Mouse (Mus musculus): ENCODE measurements around the gene Klf15. TPM values are rescaled to one million over a fixed set of nuclear protein-coding genes. Genes with fewer than 3 reads are reported as not detected.
A peak's percentile ranks its signal among the peaks of the same experiment; 100 is the strongest.

Gene Klf15
- polyA plus RNA-seq, 1 experiment from 2014 or later: 3.8 TPM

DNA sequence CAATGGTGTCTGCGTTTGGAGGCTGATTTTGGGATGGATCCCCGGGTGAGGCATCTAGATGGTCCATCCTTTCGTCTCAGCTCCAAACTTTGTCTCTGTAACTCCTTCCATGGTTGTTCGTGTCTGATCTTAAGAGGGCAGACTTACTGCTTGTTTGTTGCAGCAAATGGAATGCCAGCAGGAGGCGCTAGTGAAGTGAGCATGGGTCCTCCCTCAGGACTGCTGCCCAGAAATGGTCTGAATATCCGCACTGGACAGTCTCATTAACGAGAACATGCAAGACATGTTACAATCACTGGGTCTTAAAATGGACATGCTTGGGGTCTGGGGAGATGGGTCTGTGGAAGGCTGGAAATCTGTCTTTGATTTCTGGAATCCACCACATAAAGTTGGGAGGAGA is 12.2 kb upstream of the Klf15 start:
- no peak overlapping the region for H3K4me2 ChIP-seq
- 26% methylated on average over 7 of the region's 7 CpGs for WGBS
- H3K9me3 ChIP-seq: no peaks in the 10 kb centered on the region
- H3K4me1 ChIP-seq: peaks cover 14% of the 10 kb centered on the region
- H3K27me3 ChIP-seq: no peaks in the 10 kb centered on the region
- no peak overlapping the region for H3K4me3 ChIP-seq (replicated peaks)
- ATAC-seq (ENCODE audit: low FRiP score): no peak
- H3K27ac ChIP-seq: no peak overlapping the region
- H3K9ac ChIP-seq: no peak overlapping the region
- H3K36me3 ChIP-seq (replicated peaks): no peaks in the 10 kb centered on the region

DNA sequence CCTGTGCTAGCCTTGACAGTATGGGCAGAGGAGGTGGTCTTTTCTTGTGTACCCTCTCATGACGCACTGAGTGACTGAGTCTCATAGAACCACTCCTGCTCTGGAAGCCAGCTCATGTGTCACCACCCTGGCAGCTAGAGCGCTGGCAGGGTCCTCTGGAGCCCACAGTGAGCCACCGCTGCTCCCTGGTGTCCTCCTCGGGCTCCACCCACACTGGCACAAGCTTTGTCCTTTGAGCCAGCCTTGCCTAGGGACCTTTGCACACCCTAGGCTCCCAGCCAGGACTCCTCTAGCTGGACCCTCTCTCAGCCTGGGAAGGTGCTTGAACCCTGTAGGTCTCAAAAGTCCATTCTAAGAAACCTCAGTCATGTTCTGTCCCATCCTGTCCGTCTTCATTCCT is 11.7 kb upstream of the Klf15 start:
- Histone ChIP-seq H3K36me3 (replicated peaks) (no peaks in the 10 kb centered on the region), H3K9ac (no peak overlapping the region)
- ATAC-seq (ENCODE audit: low FRiP score): no peak

DNA sequence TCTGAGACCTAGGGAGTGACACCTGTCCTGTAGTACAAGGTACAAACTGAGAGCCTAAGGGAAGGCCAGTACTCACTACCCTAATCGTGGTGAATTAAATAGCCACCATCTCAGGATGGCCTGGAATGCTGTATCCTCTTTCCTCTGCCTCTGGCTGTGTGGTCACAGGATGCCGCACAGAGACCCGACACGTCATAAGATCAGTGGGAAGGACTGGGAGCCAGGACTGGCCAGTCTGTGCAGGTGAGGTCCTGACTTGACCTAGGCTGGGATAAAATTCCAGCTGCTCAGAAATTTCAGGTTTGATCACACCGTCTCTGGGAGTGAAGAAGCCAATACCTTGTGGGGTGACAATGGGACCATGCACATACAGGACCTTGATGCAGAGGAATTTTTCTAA is 10.9 kb upstream of the Klf15 start:
- peaks cover 3% of the 10 kb centered on the region; the same call in 1 of the 2 replicates for H3K27me3 ChIP-seq
- no peak for ATAC-seq (ENCODE audit: low FRiP score)
- no peak overlapping the region for H3K4me2 ChIP-seq
- peaks cover 12% of the 10 kb centered on the region for H3K4me1 ChIP-seq
- H3K4me3 ChIP-seq (replicated peaks): no peak overlapping the region
- 91% methylated on average over 5 of the region's 5 CpGs for WGBS
- no peaks in the 10 kb centered on the region for H3K36me3 ChIP-seq (replicated peaks)
- H3K27ac ChIP-seq: no peak overlapping the region
- no peaks in the 10 kb centered on the region for H3K9me3 ChIP-seq
- H3K9ac ChIP-seq: no peak overlapping the region

More for the DNA sequence above, 11.7 kb upstream of the Klf15 start:
- WGBS: 74% methylated on average over 5 of the region's 5 CpGs
- Histone ChIP-seq H3K27me3 (no peaks in the 10 kb centered on the region), H3K4me2 (no peak overlapping the region), H3K27ac (no peak overlapping the region), H3K9me3 (no peaks in the 10 kb centered on the region), H3K4me3 (replicated peaks) (no peak overlapping the region), H3K4me1 (peaks cover 14% of the 10 kb centered on the region)

DNA sequence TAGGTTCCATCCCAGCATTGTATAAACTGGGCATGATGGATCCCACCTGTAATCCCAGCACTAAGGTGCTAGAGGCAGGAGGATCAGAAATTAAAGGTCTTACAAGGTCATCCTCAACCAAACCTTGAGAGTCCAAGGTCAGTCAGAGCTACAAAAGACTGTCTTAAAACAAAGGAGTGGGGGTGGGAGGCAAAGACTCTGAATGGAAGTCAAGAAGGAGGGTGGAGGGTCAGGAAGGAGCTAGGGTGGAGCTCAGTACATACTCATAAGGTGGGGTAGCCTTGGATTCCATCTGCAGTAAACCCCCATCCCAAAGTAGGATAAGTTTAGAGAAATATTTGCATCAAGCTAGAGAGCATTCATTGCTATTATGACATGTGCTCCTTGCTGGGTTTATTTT is 9.8 kb upstream of the Klf15 start:
- H3K9ac ChIP-seq: no peak overlapping the region
- H3K9me3 ChIP-seq: no peaks in the 10 kb centered on the region
- H3K36me3 ChIP-seq (replicated peaks): no peaks in the 10 kb centered on the region
- no peak overlapping the region for H3K27ac ChIP-seq
- no peak overlapping the region for H3K4me3 ChIP-seq (replicated peaks)
- H3K27me3 ChIP-seq: peaks cover 3% of the 10 kb centered on the region; the same call in 1 of the 2 replicates
- H3K4me2 ChIP-seq: no peak overlapping the region
- H3K4me1 ChIP-seq: 0 out of 2 replicates have a peak, but pooled peaks cover 1% of the 10 kb centered on the region
- no peak for ATAC-seq (ENCODE audit: low FRiP score)

DNA sequence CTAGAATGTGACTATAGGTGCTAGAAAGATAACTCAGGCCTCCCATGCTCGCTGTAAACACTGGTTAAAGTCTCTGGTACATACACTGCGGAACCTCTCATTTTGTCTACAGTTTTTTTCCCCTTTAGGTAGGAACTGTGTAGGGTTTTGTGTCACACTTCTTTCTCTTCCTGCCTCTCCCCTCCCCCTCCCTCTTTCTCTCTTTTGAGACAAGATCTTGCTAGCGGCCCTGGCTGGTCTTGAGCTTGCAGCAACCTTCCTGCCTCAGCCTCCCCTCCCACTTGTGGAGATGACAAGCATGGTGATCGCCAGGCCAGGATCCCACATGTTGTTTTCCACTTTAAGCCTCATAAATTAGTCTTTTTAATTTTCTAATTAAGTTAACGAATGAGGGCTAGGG is 8.6 kb upstream of the Klf15 start:
- WGBS: 87% methylated on average over 5 of the region's 5 CpGs
- H3K9me3 ChIP-seq: no peaks in the 10 kb centered on the region
- no peaks in the 10 kb centered on the region for H3K36me3 ChIP-seq (replicated peaks)
- peaks cover 3% of the 10 kb centered on the region; the same call in 1 of the 2 replicates for H3K27me3 ChIP-seq
- H3K27ac ChIP-seq: no peak overlapping the region
- H3K4me3 ChIP-seq (replicated peaks): no peak overlapping the region
- no peaks in the 10 kb centered on the region for H3K4me1 ChIP-seq
- H3K9ac ChIP-seq: no peak overlapping the region
- no peak overlapping the region for H3K4me2 ChIP-seq
- ATAC-seq (ENCODE audit: low FRiP score): no peak

DNA sequence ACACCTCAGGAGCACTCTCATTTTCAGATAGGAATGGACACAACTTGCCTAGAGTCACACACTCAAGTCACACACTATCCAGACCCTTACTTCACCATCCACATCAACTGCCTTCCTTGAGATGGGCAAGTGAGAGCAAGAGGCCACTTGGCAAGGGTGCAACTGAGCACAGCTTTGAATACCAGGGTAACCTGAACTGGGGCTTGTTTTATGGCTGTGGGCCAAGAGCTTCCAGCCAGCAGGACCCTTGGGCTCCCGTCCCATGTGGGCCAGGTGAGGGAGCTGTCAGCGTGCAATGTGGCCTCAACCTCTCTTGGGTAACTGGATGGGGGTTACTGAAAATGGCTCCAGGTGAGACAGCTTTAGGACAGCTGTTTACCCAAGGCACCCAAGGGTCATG is 5.0 kb upstream of the Klf15 start:
- Histone ChIP-seq H3K4me2 (no peak overlapping the region), H3K9ac (no peak overlapping the region), H3K9me3 (no peaks in the 10 kb centered on the region), H3K36me3 (replicated peaks) (no peaks in the 10 kb centered on the region), H3K27ac (no peak overlapping the region), H3K4me1 (0 out of 2 replicates have a peak, but pooled peaks cover 3% of the 10 kb centered on the region), H3K4me3 (replicated peaks) (no peak overlapping the region), H3K27me3 (peaks cover 34% of the 10 kb centered on the region)
- ATAC-seq (ENCODE audit: low FRiP score): no peak
- WGBS: 79% methylated on average over 2 of the region's 2 CpGs

DNA sequence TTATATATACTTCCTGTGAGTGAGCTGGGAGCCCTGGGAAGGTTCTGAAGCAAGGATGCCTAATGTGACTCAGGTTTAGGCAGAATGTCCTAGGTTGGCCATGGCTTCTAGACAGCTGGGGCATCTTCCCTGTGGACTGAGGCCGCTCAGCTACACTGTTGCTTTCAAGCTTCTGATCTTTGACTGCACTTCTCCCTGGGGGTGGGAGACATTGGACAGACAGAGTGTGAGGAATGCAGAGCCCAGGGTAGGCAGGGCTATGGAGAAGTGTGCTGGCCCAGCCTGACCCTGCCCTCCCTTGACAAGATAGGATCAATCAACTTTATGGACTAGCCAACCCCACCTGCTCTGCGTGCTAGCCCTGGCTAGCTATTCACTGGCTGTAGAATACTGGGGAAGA is 1.2 kb upstream of the Klf15 start:
- Histone ChIP-seq H3K4me1 (peaks cover 18% of the 10 kb centered on the region), H3K27me3 (peaks cover 60% of the 10 kb centered on the region), H3K9me3 (no peaks in the 10 kb centered on the region), H3K36me3 (replicated peaks) (no peaks in the 10 kb centered on the region), H3K4me3 (replicated peaks) (no peak overlapping the region), H3K9ac (no peak overlapping the region), H3K27ac (no peak overlapping the region), H3K4me2 (no peak overlapping the region)
- 41% methylated on average over 2 of the region's 2 CpGs for WGBS
- ATAC-seq (ENCODE audit: low FRiP score): no peak

DNA sequence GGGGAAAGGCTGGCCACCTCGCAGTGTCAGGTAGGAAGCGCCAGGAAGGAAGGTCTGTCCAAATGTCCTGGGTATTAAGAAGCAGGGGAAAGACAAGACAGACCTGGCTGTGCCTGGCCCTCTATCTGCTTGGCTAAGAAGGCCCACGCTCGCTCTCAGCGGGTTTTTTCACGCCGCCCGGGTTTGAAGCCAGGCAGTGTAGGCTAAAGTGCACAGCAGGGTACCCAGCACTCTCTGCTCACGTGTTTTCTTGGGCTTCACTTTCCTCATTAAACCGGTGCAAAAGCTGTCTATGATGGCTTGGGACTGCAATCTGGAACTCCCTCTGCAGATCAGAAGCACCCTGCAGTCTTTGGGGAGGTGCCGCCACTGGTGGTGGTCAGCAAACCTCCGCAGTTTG is 605 bp upstream of the Klf15 start:
- WGBS: 7% methylated on average over 12 of the region's 12 CpGs
- H3K4me2 ChIP-seq: peak overlapping the region; percentile 100
- H3K36me3 ChIP-seq (replicated peaks): no peaks in the 10 kb centered on the region
- H3K9ac ChIP-seq: 0 out of 2 replicates have a peak overlapping the region, but pooled peaks have one; percentile 58
- peaks cover 18% of the 10 kb centered on the region for H3K4me1 ChIP-seq
- H3K27me3 ChIP-seq: peaks cover 60% of the 10 kb centered on the region
- no peak for ATAC-seq (ENCODE audit: low FRiP score)
- no peak overlapping the region for H3K27ac ChIP-seq
- peak overlapping the region; percentile 62 for H3K4me3 ChIP-seq (replicated peaks)
- no peaks in the 10 kb centered on the region for H3K9me3 ChIP-seq

DNA sequence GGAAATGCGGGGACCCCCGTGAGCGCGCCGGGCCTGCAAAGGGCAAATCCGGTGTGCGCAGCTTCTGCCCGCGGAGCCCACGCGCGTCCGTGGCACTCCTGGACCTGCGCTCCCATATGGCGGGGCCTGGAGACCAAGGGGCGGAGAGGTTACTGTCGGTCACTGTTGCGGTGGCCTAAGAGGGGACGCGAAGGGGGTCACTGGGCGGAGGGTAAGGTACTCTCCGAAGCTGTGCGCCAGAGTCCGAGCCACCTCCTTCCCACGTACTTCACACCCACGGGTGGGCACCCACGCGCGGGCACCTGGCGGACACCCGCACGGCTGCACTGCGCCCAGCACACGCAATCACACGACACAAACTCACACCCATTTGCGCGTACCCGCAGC is 458 bp downstream of the Klf15 start:
- Histone ChIP-seq H3K9me3 (no peaks in the 10 kb centered on the region), H3K27me3 (peaks cover 60% of the 10 kb centered on the region), H3K4me2 (peak overlapping the region; percentile 100), H3K4me1 (peaks cover 18% of the 10 kb centered on the region), H3K36me3 (replicated peaks) (no peaks in the 10 kb centered on the region), H3K9ac (peak overlapping the region; percentile 58), H3K4me3 (replicated peaks) (peak overlapping the region; percentile 62), H3K27ac (no peak overlapping the region)
- under 1% methylated on average over 38 of the region's 38 CpGs for WGBS
- ATAC-seq (ENCODE audit: low FRiP score): peak; percentile 51

DNA sequence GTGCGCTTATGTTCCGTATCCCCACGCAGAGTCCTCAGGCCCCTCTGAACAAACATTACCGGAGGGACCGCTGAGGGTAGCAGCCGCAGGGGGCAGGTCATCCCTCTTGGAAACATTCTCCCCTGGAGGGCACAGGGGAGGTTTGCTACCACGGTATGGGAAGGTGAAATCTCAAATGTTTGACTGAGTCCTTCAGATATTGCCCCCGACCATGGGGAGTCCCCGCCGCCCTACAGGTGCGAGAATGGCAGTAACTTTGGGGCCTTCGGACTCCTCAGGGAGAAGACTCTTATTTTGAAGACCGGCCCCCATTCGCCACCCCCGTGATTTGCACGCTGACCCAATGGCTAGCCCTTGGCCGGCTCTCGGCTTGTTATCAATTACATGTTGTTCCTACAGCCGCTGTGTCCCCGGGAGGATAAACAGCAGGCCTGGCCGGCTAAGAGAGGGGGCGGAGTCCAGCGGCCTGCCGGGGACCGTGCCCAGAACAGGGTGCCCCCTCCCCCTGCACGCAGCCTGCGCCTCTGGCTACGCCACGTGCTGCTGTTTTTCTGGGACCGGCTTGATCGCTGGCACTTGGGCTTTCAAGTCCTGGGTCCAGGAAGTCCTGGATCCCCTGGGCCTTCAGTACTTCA is 969 bp downstream of the Klf15 start:
- H3K27me3 ChIP-seq: peaks cover 60% of the 10 kb centered on the region
- H3K9me3 ChIP-seq: no peaks in the 10 kb centered on the region
- H3K36me3 ChIP-seq (replicated peaks): no peaks in the 10 kb centered on the region
- H3K4me2 ChIP-seq: peak overlapping the region; percentile 100
- H3K4me3 ChIP-seq (replicated peaks): peak overlapping the region; percentile 62
- peak overlapping the region; percentile 58 for H3K9ac ChIP-seq
- under 1% methylated on average over 31 of the region's 31 CpGs for WGBS
- ATAC-seq (ENCODE audit: low FRiP score): peak; percentile 78
- H3K4me1 ChIP-seq: peaks cover 18% of the 10 kb centered on the region
- H3K27ac ChIP-seq: no peak overlapping the region

DNA sequence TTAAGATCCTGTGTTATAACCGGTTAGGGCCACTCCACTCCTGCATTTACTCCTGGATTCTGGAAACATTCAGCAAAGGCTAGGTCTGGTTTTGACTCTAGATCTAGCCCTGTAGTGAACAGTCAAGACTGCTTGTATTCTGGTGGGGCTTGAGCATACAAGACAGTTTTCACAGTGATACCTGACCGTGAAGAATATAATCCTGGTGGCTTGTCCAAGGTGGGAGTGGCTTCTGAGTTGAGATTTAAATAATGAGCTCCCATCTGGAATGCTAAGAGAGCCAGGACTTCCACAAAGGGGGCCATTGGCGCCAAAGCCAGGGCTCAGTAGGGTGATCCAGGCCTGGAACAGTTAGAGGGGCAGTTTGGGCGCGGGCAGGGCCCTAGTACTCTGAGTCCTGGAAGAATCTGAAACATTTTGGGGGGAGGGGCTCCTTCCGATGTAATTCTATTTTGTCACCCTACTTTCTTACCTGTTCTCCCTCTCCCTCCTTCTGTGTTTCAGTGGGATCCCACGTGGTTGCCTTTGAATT is 1.6 kb downstream of the Klf15 start:
- Histone ChIP-seq H3K9ac (no peak overlapping the region), H3K36me3 (replicated peaks) (no peaks in the 10 kb centered on the region), H3K9me3 (no peaks in the 10 kb centered on the region), H3K27me3 (peaks cover 60% of the 10 kb centered on the region), H3K4me3 (replicated peaks) (peak overlapping the region; percentile 62), H3K4me1 (peaks cover 18% of the 10 kb centered on the region), H3K27ac (no peak overlapping the region), H3K4me2 (peak overlapping the region; percentile 100)
- ATAC-seq (ENCODE audit: low FRiP score): no peak
- 26% methylated on average over 7 of the region's 7 CpGs for WGBS

DNA sequence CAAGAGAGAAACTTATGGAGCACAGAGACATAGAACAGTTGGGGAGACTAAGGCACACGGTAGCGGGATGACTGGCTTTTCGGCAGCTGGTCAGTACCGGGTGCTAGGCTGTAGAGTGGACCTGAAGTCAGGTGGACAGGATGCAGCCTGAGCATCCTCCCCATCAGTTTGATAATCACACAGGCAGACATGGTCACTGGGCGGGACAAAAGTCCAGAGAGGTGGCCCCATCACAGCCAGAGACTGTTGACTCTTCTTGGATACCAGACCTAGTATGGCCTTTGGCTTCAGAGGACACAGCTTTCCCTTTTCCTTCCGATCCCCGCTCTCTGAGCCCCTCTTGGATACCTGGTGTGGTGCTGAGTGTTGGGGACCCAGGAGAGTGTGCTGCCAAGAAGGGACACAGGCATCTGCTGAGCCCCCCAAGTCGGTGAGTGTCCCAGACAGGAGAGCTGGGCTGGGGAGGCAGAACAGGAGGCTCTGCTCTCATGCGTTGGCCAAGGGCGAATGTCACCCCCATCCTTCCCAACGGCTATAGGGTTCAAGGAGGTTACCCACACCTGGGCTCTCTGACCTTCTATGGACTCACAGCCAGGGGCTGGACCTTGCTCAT is 2.8 kb downstream of the Klf15 start:
- no peak for ATAC-seq (ENCODE audit: low FRiP score)
- Histone ChIP-seq H3K27ac (no peak overlapping the region), H3K9ac (no peak overlapping the region), H3K36me3 (replicated peaks) (no peaks in the 10 kb centered on the region), H3K4me3 (replicated peaks) (no peak overlapping the region), H3K27me3 (peaks cover 52% of the 10 kb centered on the region), H3K9me3 (no peaks in the 10 kb centered on the region), H3K4me1 (peaks cover 18% of the 10 kb centered on the region), H3K4me2 (no peak overlapping the region)
- WGBS: 93% methylated on average over 11 of the region's 11 CpGs

DNA sequence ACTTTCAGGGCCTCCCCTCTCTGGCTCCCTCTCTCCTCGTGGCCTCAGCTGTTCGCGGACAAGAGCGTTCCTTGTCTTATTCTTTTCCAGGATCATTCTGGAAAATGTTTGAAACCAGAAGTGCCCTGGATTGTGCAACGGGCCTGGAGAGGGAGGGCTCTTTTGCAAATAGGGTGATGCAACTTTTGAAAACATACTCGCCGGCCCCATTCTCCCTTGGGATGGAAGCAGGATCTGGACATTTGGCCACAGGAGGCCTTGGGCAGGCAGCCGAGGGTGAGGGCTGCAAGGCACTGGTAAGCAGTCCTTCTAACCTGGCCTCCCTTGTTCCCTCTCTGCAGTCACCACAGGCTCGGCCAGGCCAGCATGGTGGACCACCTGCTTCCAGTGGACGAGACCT is 3.7 kb downstream of the Klf15 start:
- no peak for ATAC-seq (ENCODE audit: low FRiP score)
- 84% methylated on average over 10 of the region's 10 CpGs for WGBS

More for the DNA sequence above, 3.7 kb downstream of the Klf15 start:
- H3K4me1 ChIP-seq: peaks cover 18% of the 10 kb centered on the region
- no peak overlapping the region for H3K4me2 ChIP-seq
- no peak overlapping the region for H3K4me3 ChIP-seq (replicated peaks)
- H3K27ac ChIP-seq: no peak overlapping the region
- no peak overlapping the region for H3K9ac ChIP-seq
- no peaks in the 10 kb centered on the region for H3K9me3 ChIP-seq
- H3K27me3 ChIP-seq: peaks cover 43% of the 10 kb centered on the region
- H3K36me3 ChIP-seq (replicated peaks): no peaks in the 10 kb centered on the region

All from forebrain, embryonic 12.5 days (tissue).